Mouse (Mus musculus): ENCODE results near the gene Iscu.
"Not testable (repeated sequence)": the region's sequence is repeated elsewhere in the genome, so short reads cannot be mapped to it uniquely, and the experiment has no call there.

The Iscu gene

GRCm38 (mm10) chr5:113786985-113787384 lies 14.4 kb downstream of the Iscu start:
- no peak for DNase-seq (ENCODE audit: low read depth)

GRCm38 (mm10) chr5:113788645-113789044 lies 16.1 kb downstream of the Iscu start:
- no peak for DNase-seq (ENCODE audit: low read depth)

- no peak for DNase-seq (ENCODE audit: low read depth)
Observed at GRCm38 (mm10) chr5:113789075-113789788, 16.7 kb downstream of the Iscu start.

- DNase-seq (ENCODE audit: low read depth), result no peak
Observed at GRCm38 (mm10) chr5:113790453-113791196, 18.1 kb downstream of the Iscu start.

GRCm38 (mm10) chr5:113791197-113792095 lies 18.9 kb downstream of the Iscu start:
- DNase-seq (ENCODE audit: low read depth), result no peak

- DNase-seq (ENCODE audit: low read depth), result no peak
Observed at GRCm38 (mm10) chr5:113796401-113797148, 24.0 kb downstream of the Iscu start.

GRCm38 (mm10) chr5:113797149-113797882 lies 24.8 kb downstream of the Iscu start:
- DNase-seq (ENCODE audit: low read depth), result no peak

- no peak for DNase-seq (ENCODE audit: low read depth)
Observed at GRCm38 (mm10) chr5:113798525-113798924, 26.0 kb downstream of the Iscu start.

- DNase-seq (ENCODE audit: low read depth), result no peak
Observed at GRCm38 (mm10) chr5:113799691-113800090, 27.1 kb downstream of the Iscu start.

GRCm38 (mm10) chr5:113800280-113800679 lies 27.7 kb downstream of the Iscu start, which contains the start of gene Tmem119:
TSS of gene Tmem119 (minus strand) at chr5:113800516.
- peak; percentile 79 for DNase-seq (ENCODE audit: low read depth)

- no peak for DNase-seq (ENCODE audit: low read depth)
Observed at GRCm38 (mm10) chr5:113804395-113804966, 31.9 kb downstream of the Iscu start.

- DNase-seq (ENCODE audit: low read depth), result no peak
Observed at GRCm38 (mm10) chr5:113805301-113805700, 32.8 kb downstream of the Iscu start.

- no peak for DNase-seq (ENCODE audit: low read depth)
Observed at GRCm38 (mm10) chr5:113806414-113806813, 33.9 kb downstream of the Iscu start.

- DNase-seq (ENCODE audit: low read depth), result no peak
Observed at GRCm38 (mm10) chr5:113807712-113808111, 35.2 kb downstream of the Iscu start.

- DNase-seq (ENCODE audit: low read depth), result no peak
Observed at GRCm38 (mm10) chr5:113808177-113808576, 35.6 kb downstream of the Iscu start.

- DNase-seq (ENCODE audit: low read depth), result no peak
Observed at GRCm38 (mm10) chr5:113810111-113810510, 37.6 kb downstream of the Iscu start.

GRCm38 (mm10) chr5:113811824-113812420 lies 39.4 kb downstream of the Iscu start:
- DNase-seq (ENCODE audit: low read depth), result not testable (repeated sequence)

GRCm38 (mm10) chr5:113812638-113813037 lies 40.1 kb downstream of the Iscu start:
- DNase-seq (ENCODE audit: low read depth), result no peak

GRCm38 (mm10) chr5:113813608-113814007 lies 41.1 kb downstream of the Iscu start:
- no peak for DNase-seq (ENCODE audit: low read depth)
